Mouse (Mus musculus): ENCODE measurements around the gene Cxcr4.

Cxcr4 gene

GRCm38 (mm10) chr1:128567224-128568197 is 24.6 kb downstream of the Cxcr4 start:
- no peak for DNase-seq

GRCm38 (mm10) chr1:128563905-128564304 is 28.2 kb downstream of the Cxcr4 start:
- DNase-seq: no peak

- peak; percentile 66 to 73 for DNase-seq
Measured at GRCm38 (mm10) chr1:128561325-128561874, 30.7 kb downstream of the Cxcr4 start.

- no peak for DNase-seq
Measured at GRCm38 (mm10) chr1:128560452-128561324, 31.4 kb downstream of the Cxcr4 start.

- DNase-seq: peak in 1 of 2 experiments; percentile 11
Measured at GRCm38 (mm10) chr1:128557953-128558352, 34.1 kb downstream of the Cxcr4 start.

GRCm38 (mm10) chr1:128552545-128552944 is 39.5 kb downstream of the Cxcr4 start:
- no peak for DNase-seq

GRCm38 (mm10) chr1:128551743-128552397 is 40.2 kb downstream of the Cxcr4 start:
- no peak for DNase-seq

GRCm38 (mm10) chr1:128549442-128549841 is 42.7 kb downstream of the Cxcr4 start:
- DNase-seq: no peak

GRCm38 (mm10) chr1:128549007-128549406 is 43.1 kb downstream of the Cxcr4 start:
- no peak for DNase-seq

- DNase-seq: no peak
Measured at GRCm38 (mm10) chr1:128548220-128548998, 43.7 kb downstream of the Cxcr4 start.

GRCm38 (mm10) chr1:128545672-128546071 is 46.4 kb downstream of the Cxcr4 start:
- DNase-seq: no peak

GRCm38 (mm10) chr1:128543137-128543536 is 49.0 kb downstream of the Cxcr4 start:
- no peak for DNase-seq

- no peak for DNase-seq
Measured at GRCm38 (mm10) chr1:128542555-128542954, 49.5 kb downstream of the Cxcr4 start.

- DNase-seq: no peak
Measured at GRCm38 (mm10) chr1:128540213-128540612, 51.9 kb downstream of the Cxcr4 start.

- no peak for DNase-seq
Measured at GRCm38 (mm10) chr1:128539555-128539954, 52.5 kb downstream of the Cxcr4 start.
